Mouse (Mus musculus): ENCODE data around the gene Enoph1.

DNA sequence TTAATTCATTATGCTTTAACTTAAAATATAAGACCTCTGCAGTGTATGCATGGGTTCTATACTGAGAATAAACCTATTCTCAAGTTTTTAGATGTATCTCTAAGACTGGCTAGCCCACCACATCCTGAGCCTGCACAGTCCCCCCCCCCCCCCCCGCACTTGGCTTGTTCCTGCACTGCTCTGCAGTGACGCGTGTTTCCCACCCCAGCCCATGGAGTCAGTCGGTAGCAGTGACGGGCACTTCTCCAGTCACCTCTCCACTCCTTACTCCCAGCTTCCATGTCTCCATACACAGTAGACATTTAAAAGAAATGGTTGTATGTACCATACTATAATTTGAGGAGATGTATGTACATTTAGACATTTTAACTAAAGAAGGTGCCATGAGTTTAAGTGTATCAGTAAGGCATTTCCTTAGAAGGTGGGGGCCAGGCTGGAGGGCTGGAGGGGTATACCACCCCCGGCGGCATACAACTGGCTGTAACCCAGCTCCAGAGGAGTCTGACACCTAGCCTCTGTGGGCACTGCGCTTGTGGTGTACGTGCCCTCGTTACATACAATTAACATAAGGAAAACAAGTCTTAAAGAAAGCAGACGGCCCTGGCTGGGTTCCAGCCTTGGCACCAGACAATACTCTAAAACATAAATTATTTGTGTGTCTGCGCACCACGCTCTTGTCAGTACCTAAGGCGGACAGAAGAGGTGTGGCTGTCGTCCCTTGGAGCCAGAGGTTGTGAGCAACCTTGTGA is 17.9 kb downstream of the Enoph1 start:
- TF ChIP-seq POLR2A (IDR thresholded peaks at IDR 0.05; ENCODE audit: insufficient read depth, low read length) (no peak), CTCF (IDR thresholded peaks at IDR 0.05; ENCODE audit: low read depth, low read length) (no peak)

Measured in ES-Bruce4 (cell line).